Mouse (Mus musculus): ENCODE results near the gene Ftl1.

- TF ChIP-seq BHLHE40 (IDR thresholded peaks at IDR 0.05; ENCODE audit: borderline replicate concordance, low read depth, low read length) (no peak), CTCF (IDR thresholded peaks at IDR 0.05 in 2 of 3, conservative IDR thresholded peaks at IDR 0.05 in 1 of 3; ENCODE audit: control insufficient read depth in 1 of 3, insufficient read depth in 1 of 3, low read depth in 2 of 3, low read length in 3 of 3, poor library complexity in 1 of 3, severe bottlenecking in 1 of 3) (no peak), GATA1 (IDR thresholded peaks at IDR 0.05; ENCODE audit: low read depth, low read length) (peak; percentile 85), NRF1 (IDR thresholded peaks at IDR 0.05; ENCODE audit: insufficient read depth, low read depth, low read length, poor library complexity, severe bottlenecking) (no peak), POLR2A (IDR thresholded peaks at IDR 0.05; ENCODE audit: control insufficient read depth in 1 of 2, insufficient read depth in 1 of 2, low read depth in 1 of 2, low read length in 2 of 2, poor library complexity in 1 of 2) (no peak), E2F4 (IDR thresholded peaks at IDR 0.05; ENCODE audit: borderline replicate concordance, low read depth, low read length) (no peak)
Measured at GRCm38 (mm10) chr7:45482166-45482565, 22.5 kb upstream of the Ftl1 start.
